Mouse (Mus musculus) embryonic fibroblast, embryonic 13.5 days (primary cell): ENCODE data around the gene Spata3.

ENCODE experiments used
- CTCF ChIP-seq: IDR thresholded peaks from 2 replicates; pipeline ENCODE4 v1.5.1; 2011; ENCODE audit warnings: mild to moderate bottlenecking, control low read depth, low read length, moderate library complexity, borderline replicate concordance; ENCODE audit not compliant: insufficient read depth
- POLR2A ChIP-seq: IDR thresholded peaks from 2 replicates; pipeline ENCODE4 v1.6.1; 2011; ENCODE audit warnings: low read depth, mild to moderate bottlenecking, control low read depth, low read length, moderate library complexity

DNA sequence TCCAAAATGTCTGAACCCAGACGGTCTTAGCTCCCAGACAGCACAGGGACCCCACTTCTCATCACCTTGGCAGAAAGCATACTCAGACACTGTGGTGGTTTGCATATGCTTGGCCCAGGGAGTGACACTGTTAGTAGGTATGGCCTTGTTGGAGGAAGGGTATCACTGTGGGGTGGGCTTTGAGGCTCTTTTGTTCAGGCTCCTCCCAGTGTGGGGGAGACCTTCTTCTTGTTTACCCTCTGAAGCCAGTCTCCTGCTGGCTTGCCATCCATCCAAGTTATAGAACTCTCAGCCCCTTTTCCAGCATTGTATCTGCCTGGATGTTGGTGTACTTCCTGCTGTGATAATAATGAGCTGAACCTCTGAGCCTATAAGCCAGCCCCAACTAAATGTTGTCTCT, 47.5 kb upstream of the Spata3 start:
- TF ChIP-seq CTCF = no peak
- TF ChIP-seq POLR2A = no peak
